ENCODE assay signal across 13 mouse cellular contexts in the genomic region with DNA sequence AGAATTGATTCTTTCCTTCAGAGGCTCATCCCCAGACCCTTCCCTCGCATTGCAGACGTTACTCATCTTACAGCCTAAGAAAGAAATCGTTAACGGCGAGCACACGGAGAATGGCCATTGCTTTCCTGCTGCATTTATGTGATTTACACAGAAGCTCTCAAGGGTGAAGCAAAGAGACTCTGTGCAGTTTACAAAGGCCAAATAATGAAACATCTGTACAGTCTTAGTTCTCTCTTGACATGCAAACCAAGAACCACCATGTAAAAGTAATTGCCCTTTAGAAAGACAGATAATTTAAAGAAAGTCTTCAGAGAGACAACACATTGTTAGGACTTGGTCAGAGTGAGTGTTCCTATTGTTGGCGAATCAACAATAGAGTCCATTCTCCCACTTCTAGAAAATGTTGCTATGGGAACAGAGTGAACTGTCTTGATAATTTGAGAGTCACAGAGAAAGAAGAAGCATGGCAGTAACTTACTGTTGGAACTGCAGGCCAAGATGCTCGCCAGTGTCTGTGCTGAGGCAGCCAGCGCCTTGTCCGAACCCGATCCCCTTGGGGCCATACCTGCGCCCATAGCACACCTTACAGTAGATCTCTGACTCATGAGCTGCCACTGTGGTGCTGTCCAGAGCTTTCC. TPM values are rescaled to one million over a fixed set of nuclear protein-coding genes. Genes with fewer than 3 reads are reported as not detected.
A peak's percentile ranks its signal among the peaks of the same experiment; 100 is the strongest.
DNase-seq lines count a peak whose midpoint lies in the region; ATAC-seq and TF ChIP-seq lines count a peak whose summit lies in the region.
"Had no signal": no experiment of that assay in that cellular context is flagged by ENCODE, and none has a peak within 500 bp of the region (broad histone marks: within the 10 kb centered on the region; RNA-seq: fewer than 3 reads in every experiment).

No protein-coding gene starts in this region.

- H3K9me3 ChIP-seq in forebrain, embryonic 14.5 days (replicated peaks; ENCODE audit: control insufficient read depth, low read length), result no peaks in the 10 kb centered on the region
- H3K9me3 ChIP-seq in forebrain, embryonic 13.5 days (replicated peaks), result no peaks in the 10 kb centered on the region
- H3K9me3 ChIP-seq in midbrain, embryonic 11.5 days (ENCODE audit: control insufficient read depth, low read length), result no peaks in the 10 kb centered on the region
- no peaks in the 10 kb centered on the region for H3K9me3 ChIP-seq in midbrain, embryonic 10.5 days (replicated peaks)
- no peaks in the 10 kb centered on the region for H3K9me3 ChIP-seq in midbrain, embryonic 14.5 days (ENCODE audit: control insufficient read depth, low read length)
- H3K9me3 ChIP-seq: G1E; kidney, embryonic 15.5 days; limb, embryonic 10.5 days had no signal

- peak; percentile 28 for DNase-seq in forebrain, embryonic 14.5 days (ENCODE audit: low spot score)
- DNase-seq in midbrain, embryonic 11.5 days (ENCODE audit: low spot score, missing footprints), result peak; percentile 89
- DNase-seq in midbrain, embryonic 10.5 days (ENCODE audit: low spot score), result no peak
- peak; percentile 41 for DNase-seq in midbrain, embryonic 14.5 days
- no peak for DNase-seq in thymus, adult 2 months
- DNase-seq in right cerebral cortex, adult 2 months (ENCODE audit: low spot score in 2 of 2), result no peak
- DNase-seq in yolk sac, embryonic 10.5 days (ENCODE audit: low spot score), result no peak
- DNase-seq: cerebellum, postnatal 36 days; liver, postnatal 0 days had no signal

- no peak overlapping the region for H3K4me3 ChIP-seq in forebrain, embryonic 14.5 days (ENCODE audit: low read depth, low read length)
- no peak overlapping the region for H3K4me3 ChIP-seq in forebrain, embryonic 13.5 days
- H3K4me3 ChIP-seq in midbrain, embryonic 11.5 days (ENCODE audit: low read depth, low read length), result no peak overlapping the region
- H3K4me3 ChIP-seq in midbrain, embryonic 10.5 days, result no peak overlapping the region
- no peak overlapping the region for H3K4me3 ChIP-seq in midbrain, embryonic 14.5 days (replicated peaks; ENCODE audit: low read depth, low read length)
- H3K4me3 ChIP-seq in thymus, adult 2 months (ENCODE audit: control insufficient read depth, insufficient read depth, low read length), result no peak overlapping the region
- H3K4me3 ChIP-seq: kidney, embryonic 15.5 days; limb, embryonic 10.5 days had no signal

- no peak overlapping the region for H3K9ac ChIP-seq in forebrain, embryonic 14.5 days (ENCODE audit: low read length)
- H3K9ac ChIP-seq in forebrain, embryonic 13.5 days, result no peak overlapping the region
- no peak overlapping the region for H3K9ac ChIP-seq in midbrain, embryonic 11.5 days (ENCODE audit: low read length)
- no peak overlapping the region for H3K9ac ChIP-seq in midbrain, embryonic 14.5 days (replicated peaks; ENCODE audit: low read length)
- H3K9ac ChIP-seq: kidney, embryonic 15.5 days; liver, postnatal 0 days had no signal

- WGBS in forebrain, embryonic 14.5 days, result 49% methylated on average over 12 of the region's 12 CpGs
- 48% methylated on average over 12 of the region's 12 CpGs for WGBS in forebrain, embryonic 13.5 days
- WGBS in midbrain, embryonic 11.5 days, result 49% methylated on average over 12 of the region's 12 CpGs
- 59% methylated on average over 12 of the region's 12 CpGs for WGBS in midbrain, embryonic 10.5 days
- WGBS in midbrain, embryonic 14.5 days, result 24% methylated on average over 12 of the region's 12 CpGs
- WGBS in thymus, adult 2 months, result 95% methylated on average over 12 of the region's 12 CpGs

- no peak for TF ChIP-seq POLR2A in thymus, adult 2 months (IDR thresholded peaks at IDR 0.05; ENCODE audit: control insufficient read depth, extremely low read depth, insufficient read depth, low read length, poor library complexity)

- no peaks in the 10 kb centered on the region for H3K36me3 ChIP-seq in forebrain, embryonic 14.5 days (ENCODE audit: control insufficient read depth, insufficient read depth, low read length)
- no peaks in the 10 kb centered on the region for H3K36me3 ChIP-seq in forebrain, embryonic 13.5 days (ENCODE audit: poor library complexity, severe bottlenecking)
- no peaks in the 10 kb centered on the region for H3K36me3 ChIP-seq in midbrain, embryonic 11.5 days (ENCODE audit: control insufficient read depth, insufficient read depth, low read length)
- H3K36me3 ChIP-seq in midbrain, embryonic 10.5 days, result no peaks in the 10 kb centered on the region
- no peaks in the 10 kb centered on the region for H3K36me3 ChIP-seq in midbrain, embryonic 14.5 days (ENCODE audit: control insufficient read depth, insufficient read depth, low read length)
- H3K36me3 ChIP-seq in thymus, adult 2 months (ENCODE audit: control insufficient read depth, insufficient read depth, low read length), result no peaks in the 10 kb centered on the region
- H3K36me3 ChIP-seq: G1E; kidney, embryonic 15.5 days; limb, embryonic 10.5 days had no signal

- no peak for TF ChIP-seq CTCF in thymus, adult 2 months (IDR thresholded peaks at IDR 0.05; ENCODE audit: borderline replicate concordance, control insufficient read depth, extremely low read depth, insufficient read depth, low read length, poor library complexity)

- H3K4me1 ChIP-seq in forebrain, embryonic 14.5 days (ENCODE audit: control insufficient read depth, insufficient read depth, low read length), result peaks cover 12% of the 10 kb centered on the region; the same call in 1 of the 2 replicates
- H3K4me1 ChIP-seq in forebrain, embryonic 13.5 days, result peaks cover 13% of the 10 kb centered on the region
- H3K4me1 ChIP-seq in midbrain, embryonic 11.5 days (ENCODE audit: control insufficient read depth, insufficient read depth, low read length), result peaks cover 10% of the 10 kb centered on the region
- H3K4me1 ChIP-seq in midbrain, embryonic 10.5 days, result peaks cover 17% of the 10 kb centered on the region
- H3K4me1 ChIP-seq in midbrain, embryonic 14.5 days (ENCODE audit: control insufficient read depth, insufficient read depth, low read length), result peaks cover 13% of the 10 kb centered on the region; the same call in 1 of the 2 replicates
- H3K4me1 ChIP-seq in thymus, adult 2 months (replicated peaks; ENCODE audit: control insufficient read depth, insufficient read depth, low read length), result no peaks in the 10 kb centered on the region
- H3K4me1 ChIP-seq: kidney, embryonic 15.5 days; limb, embryonic 10.5 days had no signal

- ATAC-seq in forebrain, embryonic 14.5 days, result 0 out of 2 replicates have a peak, but pooled peaks have one; percentile 12
- ATAC-seq in forebrain, embryonic 13.5 days, result no peak
- ATAC-seq in midbrain, embryonic 11.5 days (ENCODE audit: low FRiP score), result peak; percentile 75
- no peak for ATAC-seq in midbrain, embryonic 14.5 days (ENCODE audit: low FRiP score, low TSS enrichment)
- ATAC-seq: liver, postnatal 0 days had no signal

- no peak overlapping the region for H3K4me2 ChIP-seq in forebrain, embryonic 14.5 days (ENCODE audit: low read length)
- H3K4me2 ChIP-seq in forebrain, embryonic 13.5 days, result no peak overlapping the region
- no peak overlapping the region for H3K4me2 ChIP-seq in midbrain, embryonic 11.5 days
- no peak overlapping the region for H3K4me2 ChIP-seq in midbrain, embryonic 14.5 days (ENCODE audit: low read length)
- H3K4me2 ChIP-seq: kidney, embryonic 15.5 days had no signal

- H3K27ac ChIP-seq in forebrain, embryonic 14.5 days (ENCODE audit: low read depth, low read length), result no peak overlapping the region
- no peak overlapping the region for H3K27ac ChIP-seq in forebrain, embryonic 13.5 days
- H3K27ac ChIP-seq in midbrain, embryonic 11.5 days (ENCODE audit: low read depth, low read length), result no peak overlapping the region
- H3K27ac ChIP-seq in midbrain, embryonic 10.5 days (replicated peaks), result no peak overlapping the region
- H3K27ac ChIP-seq in midbrain, embryonic 14.5 days (replicated peaks; ENCODE audit: low read depth, low read length), result no peak overlapping the region
- H3K27ac ChIP-seq in thymus, adult 2 months (ENCODE audit: control insufficient read depth, insufficient read depth, low read length), result no peak overlapping the region
- H3K27ac ChIP-seq: kidney, embryonic 15.5 days; limb, embryonic 10.5 days had no signal

- no peaks in the 10 kb centered on the region for H3K27me3 ChIP-seq in forebrain, embryonic 14.5 days (replicated peaks; ENCODE audit: control insufficient read depth, insufficient read depth, low read length)
- H3K27me3 ChIP-seq in forebrain, embryonic 13.5 days, result no peaks in the 10 kb centered on the region
- peaks cover 66% of the 10 kb centered on the region for H3K27me3 ChIP-seq in midbrain, embryonic 11.5 days (ENCODE audit: control insufficient read depth, insufficient read depth, low read length)
- H3K27me3 ChIP-seq in midbrain, embryonic 10.5 days (ENCODE audit: low read depth, poor library complexity, severe bottlenecking), result peaks cover 97% of the 10 kb centered on the region
- H3K27me3 ChIP-seq in midbrain, embryonic 14.5 days (ENCODE audit: control insufficient read depth, insufficient read depth, low read length), result peaks cover 47% of the 10 kb centered on the region
- H3K27me3 ChIP-seq in thymus, adult 2 months (ENCODE audit: control insufficient read depth, insufficient read depth, low read length), result no peaks in the 10 kb centered on the region
- H3K27me3 ChIP-seq: kidney, embryonic 15.5 days had no signal

RNA-seq across cellular contexts. Expression of a gene that starts 12.7 kb away (rescaled TPM):
- polyA plus RNA-seq in forebrain, embryonic 14.5 days (2014; fragmentation: Nextera tagmentation; extraction: Ambion mirVana), result not detected in 2 replicates
- 0.77 TPM in 1 of 2 replicates, not detected in the other for polyA plus RNA-seq in forebrain, embryonic 13.5 days (2015; fragmentation: Nextera tagmentation; extraction: Ambion mirVana)
- 0.19 TPM in 1 of 2 replicates, not detected in the other for polyA plus RNA-seq in midbrain, embryonic 11.5 days (2014; fragmentation: Nextera tagmentation; extraction: Ambion mirVana)
- polyA plus RNA-seq in midbrain, embryonic 10.5 days (2016; fragmentation: Nextera tagmentation; extraction: Ambion mirVana), result 0.22 TPM in 1 of 2 replicates, not detected in the other
- polyA plus RNA-seq in midbrain, embryonic 14.5 days (2014; fragmentation: Nextera tagmentation; extraction: Ambion mirVana), result 0.43 and 0.50 TPM in 2 replicates
- 3.0 and 20.4 TPM in 2 replicates for polyA plus RNA-seq in thymus, adult 2 months (2012; rRNA removed)
- polyA plus RNA-seq: G1E had no signal

RNA-seq across cellular contexts. Expression of a gene that starts 46.3 kb away (rescaled TPM):
- 4.1 and 4.6 TPM in 2 replicates for polyA plus RNA-seq in forebrain, embryonic 14.5 days (2014; fragmentation: Nextera tagmentation; extraction: Ambion mirVana)
- polyA plus RNA-seq in forebrain, embryonic 13.5 days (2015; fragmentation: Nextera tagmentation; extraction: Ambion mirVana), result 12.6 TPM in 2 replicates
- polyA plus RNA-seq in midbrain, embryonic 11.5 days (2014; fragmentation: Nextera tagmentation; extraction: Ambion mirVana), result 14.5 and 15.5 TPM in 2 replicates
- polyA plus RNA-seq in midbrain, embryonic 10.5 days (2016; fragmentation: Nextera tagmentation; extraction: Ambion mirVana), result 17.1 and 18.8 TPM in 2 replicates
- polyA plus RNA-seq in midbrain, embryonic 14.5 days (2014; fragmentation: Nextera tagmentation; extraction: Ambion mirVana), result 1.1 and 2.9 TPM in 2 replicates
- polyA plus RNA-seq in thymus, adult 2 months (2012; rRNA removed), result 28.3 and 44.8 TPM in 2 replicates

RNA-seq across cellular contexts. Expression of a gene that starts 46.3 kb away (rescaled TPM):
- 54.9 and 61.5 TPM in 2 replicates for polyA plus RNA-seq in forebrain, embryonic 14.5 days (2014; fragmentation: Nextera tagmentation; extraction: Ambion mirVana)
- 38.5 and 42.3 TPM in 2 replicates for polyA plus RNA-seq in forebrain, embryonic 13.5 days (2015; fragmentation: Nextera tagmentation; extraction: Ambion mirVana)
- 37.4 and 43.1 TPM in 2 replicates for polyA plus RNA-seq in midbrain, embryonic 11.5 days (2014; fragmentation: Nextera tagmentation; extraction: Ambion mirVana)
- 30.9 and 34.0 TPM in 2 replicates for polyA plus RNA-seq in midbrain, embryonic 10.5 days (2016; fragmentation: Nextera tagmentation; extraction: Ambion mirVana)
- 38.7 and 49.7 TPM in 2 replicates for polyA plus RNA-seq in midbrain, embryonic 14.5 days (2014; fragmentation: Nextera tagmentation; extraction: Ambion mirVana)
- polyA plus RNA-seq in thymus, adult 2 months (2012; rRNA removed), result 13.5 and 19.6 TPM in 2 replicates

Comparison
In these comparisons a context has a peak if more than half of its experiments do, and no peak if none do; other contexts are left out.
1. ATAC-seq: peak in forebrain, embryonic 14.5 days (single experiment) and midbrain, embryonic 11.5 days (single experiment); none in forebrain, embryonic 13.5 days (single experiment) and midbrain, embryonic 14.5 days (single experiment).
2. DNase-seq: peak in forebrain, embryonic 14.5 days (single experiment), midbrain, embryonic 11.5 days (single experiment) and midbrain, embryonic 14.5 days (single experiment); none in midbrain, embryonic 10.5 days (single experiment), thymus, adult 2 months (single experiment), right cerebral cortex, adult 2 months (0 of 2) and yolk sac, embryonic 10.5 days (single experiment).